Comparison of ENCODE assay signal across 23 mouse cellular contexts in genomic region chr9:13626480-13626879, GRCm38 (mm10).
DNase-seq lines count a peak whose midpoint lies in the region; ATAC-seq lines count a peak whose summit lies in the region.
"Had no signal": no experiment of that assay in that cellular context is flagged by ENCODE, and none has a peak within 500 bp of the region (broad histone marks: within the 10 kb centered on the region; RNA-seq: fewer than 3 reads in every experiment).

No protein-coding gene starts in this region.

- H3K4me3 ChIP-seq in forebrain, embryonic 14.5 days (ENCODE audit: low read depth, low read length), result no peak overlapping the region
- H3K4me3 ChIP-seq in forebrain, embryonic 15.5 days, result no peak overlapping the region
- no peak overlapping the region for H3K4me3 ChIP-seq in hindbrain, embryonic 13.5 days
- H3K4me3 ChIP-seq in hindbrain, embryonic 10.5 days, result no peak overlapping the region
- no peak overlapping the region for H3K4me3 ChIP-seq in hindbrain, embryonic 16.5 days (ENCODE audit: low read length)
- no peak overlapping the region for H3K4me3 ChIP-seq in midbrain, embryonic 15.5 days
- H3K4me3 ChIP-seq: embryonic facial prominence, embryonic 13.5 days; limb, embryonic 13.5 days had no signal

- no peaks in the 10 kb centered on the region for H3K9me3 ChIP-seq in forebrain, embryonic 14.5 days (replicated peaks; ENCODE audit: control insufficient read depth, low read length)
- H3K9me3 ChIP-seq in forebrain, embryonic 15.5 days, result no peaks in the 10 kb centered on the region
- no peaks in the 10 kb centered on the region for H3K9me3 ChIP-seq in hindbrain, embryonic 13.5 days
- H3K9me3 ChIP-seq in hindbrain, embryonic 10.5 days, result no peaks in the 10 kb centered on the region
- H3K9me3 ChIP-seq in hindbrain, embryonic 16.5 days (ENCODE audit: control insufficient read depth, low read length), result no peaks in the 10 kb centered on the region
- H3K9me3 ChIP-seq in midbrain, embryonic 15.5 days, result no peaks in the 10 kb centered on the region
- H3K9me3 ChIP-seq: embryonic facial prominence, embryonic 13.5 days; limb, embryonic 13.5 days had no signal

- no peak overlapping the region; the same call in 1 of the 2 replicates for H3K27ac ChIP-seq in forebrain, embryonic 14.5 days (ENCODE audit: low read depth, low read length)
- H3K27ac ChIP-seq in forebrain, embryonic 15.5 days (replicated peaks), result no peak overlapping the region
- 0 out of 2 replicates have a peak overlapping the region, but pooled peaks have one; percentile 26 for H3K27ac ChIP-seq in hindbrain, embryonic 13.5 days
- no peak overlapping the region for H3K27ac ChIP-seq in hindbrain, embryonic 10.5 days
- no peak overlapping the region for H3K27ac ChIP-seq in hindbrain, embryonic 16.5 days (ENCODE audit: low read depth, low read length)
- H3K27ac ChIP-seq in midbrain, embryonic 15.5 days, result no peak overlapping the region
- H3K27ac ChIP-seq: embryonic facial prominence, embryonic 13.5 days; kidney, postnatal 0 days; limb, embryonic 13.5 days had no signal

- H3K27me3 ChIP-seq in forebrain, embryonic 14.5 days (replicated peaks; ENCODE audit: control insufficient read depth, insufficient read depth, low read length), result no peaks in the 10 kb centered on the region
- no peaks in the 10 kb centered on the region for H3K27me3 ChIP-seq in forebrain, embryonic 15.5 days
- no peaks in the 10 kb centered on the region for H3K27me3 ChIP-seq in hindbrain, embryonic 13.5 days
- no peaks in the 10 kb centered on the region for H3K27me3 ChIP-seq in hindbrain, embryonic 10.5 days (ENCODE audit: insufficient read depth, poor library complexity, severe bottlenecking)
- H3K27me3 ChIP-seq in hindbrain, embryonic 16.5 days (replicated peaks; ENCODE audit: control insufficient read depth, insufficient read depth, low read length), result no peaks in the 10 kb centered on the region
- no peaks in the 10 kb centered on the region for H3K27me3 ChIP-seq in midbrain, embryonic 15.5 days (replicated peaks)
- H3K27me3 ChIP-seq: embryonic facial prominence, embryonic 13.5 days; limb, embryonic 13.5 days had no signal

- H3K4me1 ChIP-seq in forebrain, embryonic 14.5 days (ENCODE audit: control insufficient read depth, insufficient read depth, low read length), result peaks cover 4% of the 10 kb centered on the region; the same call in 1 of the 2 replicates
- H3K4me1 ChIP-seq in forebrain, embryonic 15.5 days, result peaks cover 10% of the 10 kb centered on the region
- peaks cover 11% of the 10 kb centered on the region for H3K4me1 ChIP-seq in hindbrain, embryonic 13.5 days (replicated peaks)
- peaks cover 10% of the 10 kb centered on the region for H3K4me1 ChIP-seq in hindbrain, embryonic 10.5 days (replicated peaks)
- peaks cover 4% of the 10 kb centered on the region for H3K4me1 ChIP-seq in hindbrain, embryonic 16.5 days (ENCODE audit: control insufficient read depth, insufficient read depth, low read depth, low read length)
- H3K4me1 ChIP-seq in midbrain, embryonic 15.5 days, result peaks cover 7% of the 10 kb centered on the region

- 0 out of 2 replicates have a peak, but pooled peaks have one; percentile 29 for ATAC-seq in forebrain, embryonic 14.5 days
- ATAC-seq in forebrain, embryonic 15.5 days (replicated peaks), result no peak
- ATAC-seq in hindbrain, embryonic 13.5 days (ENCODE audit: low FRiP score), result 0 out of 2 replicates have a peak, but pooled peaks have one; percentile 28
- ATAC-seq in hindbrain, embryonic 16.5 days, result 0 out of 2 replicates have a peak, but pooled peaks have one; percentile 17
- ATAC-seq in midbrain, embryonic 15.5 days (replicated peaks), result 0 out of 2 replicates have a peak, but pooled peaks have one; percentile 43
- ATAC-seq: CD4-positive, CD25-positive, alpha-beta regulatory T cell, adult 4 months; intestine, embryonic 16.5 days had no signal

- no peak overlapping the region for H3K9ac ChIP-seq in forebrain, embryonic 14.5 days (ENCODE audit: low read length)
- H3K9ac ChIP-seq in forebrain, embryonic 15.5 days (replicated peaks), result no peak overlapping the region
- H3K9ac ChIP-seq in hindbrain, embryonic 13.5 days, result no peak overlapping the region
- no peak overlapping the region for H3K9ac ChIP-seq in hindbrain, embryonic 16.5 days (ENCODE audit: low read depth, low read length)
- H3K9ac ChIP-seq in midbrain, embryonic 15.5 days, result no peak overlapping the region
- H3K9ac ChIP-seq: embryonic facial prominence, embryonic 13.5 days; limb, embryonic 13.5 days had no signal

- DNase-seq in forebrain, embryonic 14.5 days (ENCODE audit: low spot score), result no peak
- no peak for DNase-seq in hindbrain, embryonic 10.5 days (ENCODE audit: low spot score)
- DNase-seq in B cell, adult 2 months, result no peak
- DNase-seq: adrenal gland, postnatal 25 days; cerebellum, adult 11-12 months; cerebellum, postnatal 10 days; gastrocnemius, postnatal 10 days; heart, postnatal 14 days; kidney, adult 8-10 months; kidney, postnatal 4 days; lung, postnatal 36 days; right cerebral cortex, postnatal 14 days; thymus, postnatal 4 days had no signal

- H3K4me2 ChIP-seq in forebrain, embryonic 14.5 days (ENCODE audit: low read length), result no peak overlapping the region
- H3K4me2 ChIP-seq in forebrain, embryonic 15.5 days (replicated peaks), result no peak overlapping the region
- no peak overlapping the region for H3K4me2 ChIP-seq in hindbrain, embryonic 13.5 days
- H3K4me2 ChIP-seq in hindbrain, embryonic 16.5 days (ENCODE audit: low read length), result no peak overlapping the region
- H3K4me2 ChIP-seq in midbrain, embryonic 15.5 days, result no peak overlapping the region
- H3K4me2 ChIP-seq: embryonic facial prominence, embryonic 13.5 days; limb, embryonic 13.5 days; liver, embryonic 11.5 days had no signal

- WGBS in forebrain, embryonic 14.5 days, result 22% methylated on average over 3 of the region's 3 CpGs
- 25% methylated on average over 3 of the region's 3 CpGs for WGBS in forebrain, embryonic 15.5 days
- WGBS in hindbrain, embryonic 13.5 days, result 31% methylated on average over 3 of the region's 3 CpGs
- WGBS in hindbrain, embryonic 10.5 days, result 56% methylated on average over 3 of the region's 3 CpGs
- WGBS in hindbrain, embryonic 16.5 days, result 28% methylated on average over 3 of the region's 3 CpGs
- WGBS in midbrain, embryonic 15.5 days, result 27% methylated on average over 3 of the region's 3 CpGs

- no peaks in the 10 kb centered on the region for H3K36me3 ChIP-seq in forebrain, embryonic 14.5 days (ENCODE audit: control insufficient read depth, insufficient read depth, low read length)
- no peaks in the 10 kb centered on the region for H3K36me3 ChIP-seq in forebrain, embryonic 15.5 days
- no peaks in the 10 kb centered on the region for H3K36me3 ChIP-seq in hindbrain, embryonic 13.5 days
- peaks cover 3% of the 10 kb centered on the region for H3K36me3 ChIP-seq in hindbrain, embryonic 10.5 days
- H3K36me3 ChIP-seq in hindbrain, embryonic 16.5 days (ENCODE audit: control insufficient read depth, insufficient read depth, low read length), result no peaks in the 10 kb centered on the region
- no peaks in the 10 kb centered on the region for H3K36me3 ChIP-seq in midbrain, embryonic 15.5 days (replicated peaks)
